Mouse (Mus musculus): Measurements from ENCODE around the gene Prkaca. TPM values are rescaled to one million over a fixed set of nuclear protein-coding genes. Genes with fewer than 3 reads are reported as not detected.
"Not testable (repeated sequence)": the region's sequence is repeated elsewhere in the genome, so short reads cannot be mapped to it uniquely, and the experiment has no call there.

Prkaca gene
- total RNA-seq, 2 experiments from 2014 or later: 389 to 405 TPM

DNA sequence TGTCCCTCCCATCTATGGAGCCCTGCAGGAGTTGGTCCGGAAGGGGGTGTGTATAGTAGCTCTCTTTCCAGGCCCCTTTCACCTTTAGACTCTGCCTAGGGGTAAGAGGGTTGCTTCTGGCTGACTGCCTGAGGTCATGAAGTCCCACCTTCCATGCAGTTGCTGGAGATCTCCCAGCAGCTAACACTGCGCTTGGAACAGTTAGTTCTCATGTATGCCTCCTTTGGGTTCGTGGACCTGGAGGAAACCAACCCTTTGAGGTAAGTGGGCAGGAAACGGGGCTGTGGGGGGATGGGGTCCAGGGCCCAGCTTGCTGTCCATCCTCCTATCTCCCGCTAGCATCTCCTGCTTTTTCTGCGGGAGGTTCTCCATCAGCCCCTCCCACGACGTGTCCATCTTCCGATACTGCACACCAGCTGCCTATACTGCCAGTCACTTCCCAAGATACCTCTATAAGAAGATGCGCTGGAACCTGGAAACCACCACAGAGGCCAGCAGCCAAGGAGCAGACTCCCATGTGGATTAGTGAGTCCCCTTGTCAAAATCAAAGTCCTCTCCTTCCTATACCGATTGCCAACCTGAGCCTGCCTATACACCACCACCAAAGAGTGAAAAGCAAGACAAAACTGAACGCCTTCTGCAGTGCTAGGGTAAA is 30.3 kb downstream of the Prkaca start:
- DNase-seq: no peak

DNA sequence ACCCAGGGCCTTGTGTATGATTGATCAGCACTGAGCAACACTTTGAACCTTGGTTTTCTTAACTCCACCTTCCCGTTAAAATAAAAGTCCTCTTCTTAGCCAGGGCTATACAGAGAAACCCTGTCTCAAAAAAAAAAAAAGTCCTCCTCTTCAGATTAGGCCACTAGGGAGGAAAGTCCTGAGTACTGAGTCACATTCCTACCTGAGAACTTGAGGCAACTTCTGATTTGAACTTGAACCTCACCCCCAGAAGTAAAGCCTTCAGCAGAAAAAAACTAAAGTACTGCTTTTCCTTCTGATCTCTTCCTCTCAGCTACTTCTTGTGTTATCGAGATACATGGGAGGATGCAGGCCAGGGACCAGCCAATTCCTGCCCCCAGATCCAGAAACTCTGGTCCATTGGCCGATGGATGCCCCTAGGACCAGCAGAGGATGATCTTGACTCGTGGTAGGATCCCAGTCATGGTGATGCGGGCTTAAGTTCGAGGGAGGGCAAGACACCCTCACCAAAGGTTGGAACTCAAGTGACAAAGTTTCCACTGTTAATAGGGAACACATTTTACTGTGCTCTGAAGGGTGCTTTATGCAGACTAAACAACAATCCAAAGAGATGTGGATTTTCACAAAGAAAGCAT is 30.9 kb downstream of the Prkaca start:
- DNase-seq: no peak

GRCm38 (mm10) chr8:84004533-84005201 is 31.9 kb downstream of the Prkaca start:
- DNase-seq: peak; percentile 93

GRCm38 (mm10) chr8:84005502-84005901 is 32.7 kb downstream of the Prkaca start:
- DNase-seq: not testable (repeated sequence)

DNA sequence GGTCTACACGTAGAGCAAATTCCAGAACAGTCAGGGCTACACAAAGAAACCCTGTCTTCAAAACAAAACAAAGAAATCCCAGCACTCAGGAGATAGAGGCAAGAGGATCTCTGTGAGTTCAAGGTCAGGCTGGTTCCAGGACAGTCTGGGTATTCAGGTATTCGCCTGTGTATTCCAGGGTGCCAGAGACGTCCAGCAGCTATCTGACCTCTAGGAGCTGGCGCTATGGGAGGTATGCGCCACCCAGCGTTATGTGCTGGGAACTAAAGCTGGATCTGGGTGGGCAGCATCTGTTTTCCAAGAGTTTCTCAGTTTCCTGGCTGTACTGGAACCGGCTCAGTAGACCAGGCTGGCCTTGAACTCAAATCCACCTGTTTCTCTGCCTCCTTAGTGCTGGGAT is 35.6 kb downstream of the Prkaca start:
- no peak for DNase-seq

- DNase-seq: peak; percentile 94
Measured at GRCm38 (mm10) chr8:84009876-84010275, 37.1 kb downstream of the Prkaca start.

DNA sequence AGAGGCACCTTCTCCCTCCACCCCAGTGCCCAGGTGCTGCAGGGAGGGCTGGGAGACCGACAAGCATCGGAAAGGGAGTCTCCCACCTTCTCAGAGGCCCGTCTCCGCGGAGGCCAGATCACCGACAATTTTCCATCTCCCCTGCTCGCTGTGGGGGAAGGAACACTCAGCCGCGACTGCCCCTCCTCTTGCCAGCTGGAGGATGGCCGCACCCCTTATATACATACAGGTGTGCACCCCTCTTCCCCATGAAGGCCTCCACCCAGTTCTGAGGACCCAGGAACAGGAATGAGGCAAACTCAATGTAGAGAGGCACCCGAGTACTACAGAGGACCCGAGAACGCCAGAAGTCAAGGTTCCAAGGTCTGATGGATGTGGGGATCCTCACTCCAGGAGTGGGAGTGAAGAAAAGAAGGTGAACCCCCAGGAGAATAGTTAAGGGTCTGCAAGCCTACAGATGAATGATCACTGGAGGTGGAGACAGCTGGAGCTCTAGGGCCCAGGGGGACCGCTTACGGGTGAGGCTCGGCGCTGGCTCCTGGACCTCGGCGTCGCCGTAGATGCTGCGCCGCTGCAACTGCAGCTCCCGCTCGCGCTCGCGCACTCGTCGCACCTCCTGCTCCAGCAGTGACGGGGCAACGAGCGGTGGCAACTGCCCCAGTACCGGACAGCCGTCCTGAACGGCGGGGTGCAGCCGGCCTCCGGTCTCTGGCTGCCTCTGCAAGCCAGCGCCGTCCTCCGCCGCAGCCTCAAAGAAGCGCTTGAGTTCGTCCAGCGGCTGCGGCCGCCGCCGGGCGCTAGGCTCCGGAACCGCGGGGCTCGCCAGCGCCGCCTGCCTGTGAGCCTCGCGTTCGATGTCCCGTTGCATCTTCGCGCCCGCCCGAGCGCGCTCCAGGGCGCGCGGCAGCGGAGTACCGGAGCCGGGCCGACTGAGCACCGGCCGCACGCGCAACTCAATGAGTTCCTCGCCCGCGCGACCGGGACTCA is 38.1 kb downstream of the Prkaca start:
- DNase-seq: peak; percentile 82

DNA sequence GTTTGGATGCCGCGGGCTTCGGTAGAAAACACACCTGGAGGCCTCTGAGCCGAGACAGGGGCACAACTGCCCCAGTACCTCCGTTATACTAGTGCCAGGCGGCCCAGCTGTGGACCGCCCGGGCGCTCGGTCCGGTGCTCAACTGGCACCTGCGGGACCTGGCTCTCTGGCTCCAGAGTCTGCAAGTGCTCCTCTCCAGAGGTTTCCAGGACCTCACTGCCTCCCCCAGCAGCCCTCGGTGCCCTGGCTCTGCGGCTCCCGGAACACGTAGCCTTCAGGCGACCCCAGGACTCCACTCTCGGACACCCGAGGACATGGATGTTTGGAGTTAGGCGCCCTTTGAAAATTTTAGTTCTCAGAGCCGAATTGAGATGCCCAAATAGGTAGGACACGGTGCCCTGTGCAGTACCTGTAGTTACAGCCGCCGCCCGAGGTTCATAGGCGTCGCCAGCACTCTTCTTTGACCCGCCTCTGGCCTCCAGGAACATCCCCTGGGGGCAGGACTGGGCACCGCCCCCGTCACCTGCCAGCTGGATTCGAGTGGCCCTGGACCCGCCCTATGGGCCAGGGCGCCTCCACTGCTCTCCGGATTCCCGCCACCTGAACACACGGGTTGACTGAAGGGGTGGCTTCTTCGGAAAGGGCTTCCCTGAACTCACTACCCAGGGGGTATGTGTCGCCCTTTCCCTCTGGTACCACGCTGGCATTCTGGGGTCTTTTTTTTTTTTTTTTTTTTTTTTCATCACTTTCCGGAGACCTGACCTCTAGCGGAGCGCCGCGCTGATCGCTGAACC is 39.1 kb downstream of the Prkaca start, which contains the start of gene 2210011C24Rik:
2210011C24Rik (minus strand) TSS at position 467 of the 794 bp plus-strand sequence.
- no peak for DNase-seq

- DNase-seq: peak; percentile 31
Measured at GRCm38 (mm10) chr8:84012499-84013165, 39.8 kb downstream of the Prkaca start.

GRCm38 (mm10) chr8:84015833-84016232 is 43.0 kb downstream of the Prkaca start:
- no peak for DNase-seq

- no peak for DNase-seq
Measured at GRCm38 (mm10) chr8:84019738-84020137, 46.9 kb downstream of the Prkaca start.

GRCm38 (mm10) chr8:84021096-84021495 is 48.3 kb downstream of the Prkaca start, which contains the start of gene Palm3:
Palm3 (plus strand) TSS chr8:84021471.
- no peak for DNase-seq

- no peak for DNase-seq
Measured at GRCm38 (mm10) chr8:84021569-84021968, 48.8 kb downstream of the Prkaca start.

DNA sequence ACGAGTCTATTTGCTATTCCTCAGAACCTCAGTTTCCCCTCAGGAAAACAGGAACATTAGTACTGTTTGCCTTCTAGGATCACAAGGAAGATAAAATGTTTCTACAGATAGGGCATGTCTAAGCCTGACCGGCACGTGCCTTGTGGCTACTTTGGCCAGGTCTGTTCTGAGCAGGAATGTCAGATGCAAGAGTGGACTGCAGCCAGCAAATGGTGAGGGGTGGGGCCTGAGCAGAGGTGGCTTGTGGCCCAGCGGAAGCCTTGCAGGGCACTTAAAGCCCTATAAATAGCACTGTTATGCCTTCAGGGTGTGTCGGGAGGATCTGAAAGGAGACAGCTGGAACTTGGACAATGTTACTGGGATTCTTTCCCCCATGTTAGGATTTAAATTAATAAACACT is 50.3 kb downstream of the Prkaca start:
- DNase-seq: peak; percentile 86

DNA sequence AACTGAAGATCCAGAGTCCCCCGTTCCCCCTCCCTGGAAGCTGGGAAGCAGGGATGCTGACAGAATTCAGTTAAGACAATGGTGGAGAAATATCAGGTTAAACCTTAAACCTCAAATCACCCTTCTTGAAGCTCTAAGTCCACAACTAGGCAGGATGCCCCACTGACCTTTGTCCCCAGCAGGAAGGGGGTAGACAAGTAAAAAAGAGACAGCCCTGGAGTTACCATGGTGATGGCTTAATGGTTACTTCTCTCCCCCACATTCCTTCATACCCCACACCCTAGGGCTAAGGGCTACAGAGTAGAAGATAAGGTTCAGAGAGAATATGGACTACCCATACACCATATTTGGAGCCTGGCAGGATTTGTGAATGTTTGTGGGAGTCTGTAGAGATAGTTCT is 50.8 kb downstream of the Prkaca start:
- no peak for DNase-seq

- peak; percentile 71 for DNase-seq
Measured at GRCm38 (mm10) chr8:84024171-84024570, 51.4 kb downstream of the Prkaca start.

- peak; percentile 62 for DNase-seq
Measured at GRCm38 (mm10) chr8:84025863-84026262, 53.1 kb downstream of the Prkaca start.

GRCm38 (mm10) chr8:84027449-84027848 is 54.7 kb downstream of the Prkaca start:
- DNase-seq: no peak

DNA sequence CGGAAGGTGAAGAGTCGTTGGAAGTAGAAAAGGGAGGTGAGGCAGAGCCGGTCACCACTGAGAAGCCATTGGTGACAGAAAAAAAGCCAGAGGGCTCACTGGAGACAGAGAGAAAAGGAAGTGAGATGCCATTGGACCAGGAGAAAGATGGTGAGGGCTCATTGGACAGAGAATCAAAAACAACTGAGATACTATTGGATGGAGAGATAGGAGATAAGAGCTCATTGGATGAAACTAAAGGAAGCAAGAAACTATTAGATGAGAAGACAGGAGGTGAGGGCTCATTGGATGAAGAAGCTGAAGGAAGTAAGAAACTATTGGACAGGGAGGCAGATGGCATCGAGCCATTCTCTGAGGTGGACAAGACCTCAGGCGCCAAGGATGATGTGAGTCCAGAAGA is 56.5 kb downstream of the Prkaca start:
- DNase-seq: no peak

GRCm38 (mm10) chr8:84032777-84033176 is 60.0 kb downstream of the Prkaca start:
- no peak for DNase-seq

- DNase-seq: peak; percentile 57
Measured at GRCm38 (mm10) chr8:84038015-84038414, 65.2 kb downstream of the Prkaca start.

Measured in heart, postnatal 4 days (tissue).